Mouse (Mus musculus): ENCODE data around the gene Raet1e. TPM values are rescaled to one million over a fixed set of nuclear protein-coding genes. Genes with fewer than 3 reads are reported as not detected.
"Not testable (repeated sequence)": the region's sequence is repeated elsewhere in the genome, so short reads cannot be mapped to it uniquely, and the experiment has no call there.

Raet1e gene
- polyA plus RNA-seq, 1 experiment from 2014 or later = 9.0 TPM

- ATAC-seq (replicated peaks; ENCODE audit: low FRiP score) (no peak), DNase-seq (ENCODE audit: low spot score) (no peak)
- no peak overlapping the region for H3K9ac ChIP-seq (ENCODE audit: low read length)
- no peak overlapping the region for H3K4me3 ChIP-seq (ENCODE audit: low read depth, low read length)
- no peaks in the 10 kb centered on the region for H3K9me3 ChIP-seq (ENCODE audit: control insufficient read depth, low read length)
- WGBS = 84% methylated on average over 4 of the region's 4 CpGs
- H3K27ac ChIP-seq (ENCODE audit: low read depth, low read length) = no peak overlapping the region
- H3K27me3 ChIP-seq (ENCODE audit: control insufficient read depth, insufficient read depth, low read length) = no peaks in the 10 kb centered on the region
- no peak overlapping the region for H3K4me2 ChIP-seq (ENCODE audit: low read depth, low read length, severe bottlenecking)
- no peaks in the 10 kb centered on the region for H3K36me3 ChIP-seq (ENCODE audit: control insufficient read depth, insufficient read depth, low read length)
- H3K4me1 ChIP-seq (replicated peaks; ENCODE audit: control insufficient read depth, insufficient read depth, low read length) = no peaks in the 10 kb centered on the region
Observed at GRCm38 (mm10) chr10:22305801-22306200, 147.4 kb downstream of the Raet1e start.

GRCm38 (mm10) chr10:22306452-22306851, 148.1 kb downstream of the Raet1e start:
- DNase-seq (ENCODE audit: low spot score) = no peak
- Histone ChIP-seq H3K9ac (ENCODE audit: low read length) (no peak overlapping the region), H3K27ac (ENCODE audit: low read depth, low read length) (no peak overlapping the region), H3K27me3 (ENCODE audit: control insufficient read depth, insufficient read depth, low read length) (no peaks in the 10 kb centered on the region), H3K9me3 (ENCODE audit: control insufficient read depth, low read length) (no peaks in the 10 kb centered on the region), H3K36me3 (ENCODE audit: control insufficient read depth, insufficient read depth, low read length) (no peaks in the 10 kb centered on the region), H3K4me3 (ENCODE audit: low read depth, low read length) (no peak overlapping the region), H3K4me2 (ENCODE audit: low read depth, low read length, severe bottlenecking) (no peak overlapping the region), H3K4me1 (replicated peaks; ENCODE audit: control insufficient read depth, insufficient read depth, low read length) (no peaks in the 10 kb centered on the region)
- no peak for ATAC-seq (replicated peaks; ENCODE audit: low FRiP score)
- 75% methylated on average over 4 of the region's 4 CpGs for WGBS

- 83% methylated on average over 1 of the region's 1 CpGs for WGBS
- ATAC-seq (replicated peaks; ENCODE audit: low FRiP score) = no peak
Observed at GRCm38 (mm10) chr10:22308221-22308620, 149.9 kb downstream of the Raet1e start.

GRCm38 (mm10) chr10:22322858-22323257, 164.5 kb downstream of the Raet1e start:
- H3K9me3 ChIP-seq (ENCODE audit: control insufficient read depth, low read length) = no peaks in the 10 kb centered on the region
- no peaks in the 10 kb centered on the region for H3K27me3 ChIP-seq (ENCODE audit: control insufficient read depth, insufficient read depth, low read length)
- 93% methylated on average over 2 of the region's 2 CpGs for WGBS
- H3K4me1 ChIP-seq (replicated peaks; ENCODE audit: control insufficient read depth, insufficient read depth, low read length) = no peaks in the 10 kb centered on the region
- no peak overlapping the region for H3K4me3 ChIP-seq (ENCODE audit: low read depth, low read length)
- H3K27ac ChIP-seq (ENCODE audit: low read depth, low read length) = no peak overlapping the region
- ATAC-seq (replicated peaks; ENCODE audit: low FRiP score) = no peak
- DNase-seq (ENCODE audit: low spot score) = no peak
- no peaks in the 10 kb centered on the region for H3K36me3 ChIP-seq (ENCODE audit: control insufficient read depth, insufficient read depth, low read length)
- H3K4me2 ChIP-seq (ENCODE audit: low read depth, low read length, severe bottlenecking) = no peak overlapping the region
- H3K9ac ChIP-seq (ENCODE audit: low read length) = no peak overlapping the region

More at GRCm38 (mm10) chr10:22308221-22308620, 149.9 kb downstream of the Raet1e start:
- no peaks in the 10 kb centered on the region for H3K27me3 ChIP-seq (ENCODE audit: control insufficient read depth, insufficient read depth, low read length)
- no peak for DNase-seq (ENCODE audit: low spot score)
- no peak overlapping the region for H3K4me3 ChIP-seq (ENCODE audit: low read depth, low read length)
- no peak overlapping the region for H3K4me2 ChIP-seq (ENCODE audit: low read depth, low read length, severe bottlenecking)
- H3K4me1 ChIP-seq (replicated peaks; ENCODE audit: control insufficient read depth, insufficient read depth, low read length) = no peaks in the 10 kb centered on the region
- no peaks in the 10 kb centered on the region for H3K9me3 ChIP-seq (ENCODE audit: control insufficient read depth, low read length)
- H3K36me3 ChIP-seq (ENCODE audit: control insufficient read depth, insufficient read depth, low read length) = no peaks in the 10 kb centered on the region
- H3K27ac ChIP-seq (ENCODE audit: low read depth, low read length) = no peak overlapping the region
- H3K9ac ChIP-seq (ENCODE audit: low read length) = no peak overlapping the region

- H3K4me3 ChIP-seq (ENCODE audit: low read depth, low read length); H3K9ac ChIP-seq (ENCODE audit: low read length); H3K27ac ChIP-seq (ENCODE audit: low read depth, low read length); H3K9me3 ChIP-seq (ENCODE audit: control insufficient read depth, low read length); H3K4me2 ChIP-seq (ENCODE audit: low read depth, low read length, severe bottlenecking); H3K27me3 ChIP-seq (ENCODE audit: control insufficient read depth, insufficient read depth, low read length); ATAC-seq (replicated peaks; ENCODE audit: low FRiP score); DNase-seq (ENCODE audit: low spot score); H3K36me3 ChIP-seq (ENCODE audit: control insufficient read depth, insufficient read depth, low read length); H3K4me1 ChIP-seq (replicated peaks; ENCODE audit: control insufficient read depth, insufficient read depth, low read length): not testable (repeated sequence)
- WGBS = 89% methylated on average over 4 of the region's 4 CpGs
Observed at GRCm38 (mm10) chr10:22345721-22346120, 187.4 kb downstream of the Raet1e start.

- not testable (repeated sequence) for H3K4me2 ChIP-seq (ENCODE audit: low read depth, low read length, severe bottlenecking); H3K4me1 ChIP-seq (replicated peaks; ENCODE audit: control insufficient read depth, insufficient read depth, low read length)
- WGBS = 88% methylated on average over 6 of the region's 6 CpGs
Observed at GRCm38 (mm10) chr10:22353548-22354195, 195.3 kb downstream of the Raet1e start.

GRCm38 (mm10) chr10:22354196-22354574, 195.8 kb downstream of the Raet1e start:
- H3K4me2 ChIP-seq (ENCODE audit: low read depth, low read length, severe bottlenecking); H3K9ac ChIP-seq (ENCODE audit: low read length); DNase-seq (ENCODE audit: low spot score); H3K4me1 ChIP-seq (replicated peaks; ENCODE audit: control insufficient read depth, insufficient read depth, low read length); H3K9me3 ChIP-seq (ENCODE audit: control insufficient read depth, low read length); ATAC-seq (replicated peaks; ENCODE audit: low FRiP score); H3K36me3 ChIP-seq (ENCODE audit: control insufficient read depth, insufficient read depth, low read length); H3K27ac ChIP-seq (ENCODE audit: low read depth, low read length); H3K4me3 ChIP-seq (ENCODE audit: low read depth, low read length); H3K27me3 ChIP-seq (ENCODE audit: control insufficient read depth, insufficient read depth, low read length): not testable (repeated sequence)
- 86% methylated on average over 2 of the region's 2 CpGs for WGBS

More at GRCm38 (mm10) chr10:22353548-22354195, 195.3 kb downstream of the Raet1e start:
- H3K9me3 ChIP-seq (ENCODE audit: control insufficient read depth, low read length); H3K9ac ChIP-seq (ENCODE audit: low read length); H3K36me3 ChIP-seq (ENCODE audit: control insufficient read depth, insufficient read depth, low read length); H3K27ac ChIP-seq (ENCODE audit: low read depth, low read length); ATAC-seq (replicated peaks; ENCODE audit: low FRiP score); H3K27me3 ChIP-seq (ENCODE audit: control insufficient read depth, insufficient read depth, low read length); DNase-seq (ENCODE audit: low spot score); H3K4me3 ChIP-seq (ENCODE audit: low read depth, low read length): not testable (repeated sequence)

- H3K4me3 ChIP-seq (ENCODE audit: low read depth, low read length); ATAC-seq (replicated peaks; ENCODE audit: low FRiP score); H3K36me3 ChIP-seq (ENCODE audit: control insufficient read depth, insufficient read depth, low read length); H3K27ac ChIP-seq (ENCODE audit: low read depth, low read length); DNase-seq (ENCODE audit: low spot score); H3K9ac ChIP-seq (ENCODE audit: low read length); H3K4me2 ChIP-seq (ENCODE audit: low read depth, low read length, severe bottlenecking); H3K4me1 ChIP-seq (replicated peaks; ENCODE audit: control insufficient read depth, insufficient read depth, low read length); H3K9me3 ChIP-seq (ENCODE audit: control insufficient read depth, low read length); H3K27me3 ChIP-seq (ENCODE audit: control insufficient read depth, insufficient read depth, low read length): not testable (repeated sequence)
- WGBS = 89% methylated on average over 1 of the region's 1 CpGs
Observed at GRCm38 (mm10) chr10:22357373-22357772, 199.0 kb downstream of the Raet1e start.

- not testable (repeated sequence) for DNase-seq (ENCODE audit: low spot score); H3K9me3 ChIP-seq (ENCODE audit: control insufficient read depth, low read length); H3K36me3 ChIP-seq (ENCODE audit: control insufficient read depth, insufficient read depth, low read length); H3K9ac ChIP-seq (ENCODE audit: low read length); ATAC-seq (replicated peaks; ENCODE audit: low FRiP score); H3K27ac ChIP-seq (ENCODE audit: low read depth, low read length); H3K4me2 ChIP-seq (ENCODE audit: low read depth, low read length, severe bottlenecking); H3K4me1 ChIP-seq (replicated peaks; ENCODE audit: control insufficient read depth, insufficient read depth, low read length); H3K27me3 ChIP-seq (ENCODE audit: control insufficient read depth, insufficient read depth, low read length); H3K4me3 ChIP-seq (ENCODE audit: low read depth, low read length)
- WGBS = 80% methylated on average over 3 of the region's 3 CpGs
Observed at GRCm38 (mm10) chr10:22360252-22360651, 201.9 kb downstream of the Raet1e start, which contains the start of gene Raet1d. Raet1d (plus strand) TSS chr10:22360552.

All from forebrain, embryonic 11.5 days (tissue).